ENCODE assay signal across 9 mouse cellular contexts in the genomic region with DNA sequence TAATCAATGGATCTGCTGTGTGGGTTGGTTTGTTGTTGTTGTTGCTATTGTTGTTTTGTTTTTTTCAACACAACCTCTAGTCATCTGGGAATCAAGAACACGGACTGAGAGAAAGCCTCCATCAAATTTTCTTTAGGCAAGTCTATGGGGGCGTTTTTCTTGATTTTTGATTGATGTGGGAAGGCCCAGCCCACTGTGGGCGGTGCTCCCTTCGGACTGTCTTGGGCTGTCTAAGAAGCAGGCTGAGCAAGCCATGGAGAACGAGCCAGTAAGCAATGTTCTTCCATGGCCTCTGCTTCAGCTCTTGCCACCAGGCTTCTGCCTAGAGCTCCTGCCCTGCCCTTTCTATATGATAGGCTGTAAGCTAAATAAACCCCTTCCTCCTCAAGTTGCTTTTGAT.
"Had no signal": no experiment of that assay in that cellular context is flagged by ENCODE, and none has a peak within 500 bp of the region (broad histone marks: within the 10 kb centered on the region; RNA-seq: fewer than 3 reads in every experiment).

No protein-coding gene starts in this region.

- H3K4me2 ChIP-seq: limb, embryonic 12.5 days; limb, embryonic 15.5 days; liver, embryonic 15.5 days; midbrain, embryonic 12.5 days; midbrain, embryonic 15.5 days; neural tube, embryonic 13.5 days had no signal

- H3K27ac ChIP-seq: limb, embryonic 12.5 days; limb, embryonic 15.5 days; liver, embryonic 15.5 days; macrophage; midbrain, embryonic 12.5 days; midbrain, embryonic 15.5 days had no signal

- H3K36me3 ChIP-seq: limb, embryonic 12.5 days; limb, embryonic 15.5 days; liver, embryonic 15.5 days; midbrain, embryonic 12.5 days; midbrain, embryonic 15.5 days; neural tube, embryonic 13.5 days had no signal

- H3K27me3 ChIP-seq: limb, embryonic 12.5 days; limb, embryonic 15.5 days; midbrain, embryonic 15.5 days; neural tube, embryonic 13.5 days had no signal

- H3K4me3 ChIP-seq: limb, embryonic 12.5 days; limb, embryonic 15.5 days; liver, embryonic 15.5 days; midbrain, embryonic 12.5 days; midbrain, embryonic 15.5 days; neural tube, embryonic 13.5 days had no signal

- DNase-seq: left cerebral cortex, postnatal 4 days; lung, adult 2 months had no signal
